Mouse (Mus musculus) erythroid progenitor cell, adult 5-6 weeks (primary cell): ENCODE results near the gene Zcwpw1. TPM values are rescaled to one million over a fixed set of nuclear protein-coding genes. Genes with fewer than 3 reads are reported as not detected.

ENCODE experiments used
- ATAC-seq: replicated peaks from 2 replicates; pipeline ENCODE4 v1.8.0; 2016; ENCODE audit warnings: moderate number of reproducible peaks, mild to moderate bottlenecking, moderate TSS enrichment, inconsistent platforms; ENCODE audit not compliant: poor library complexity, low FRiP score, severe bottlenecking
- total RNA-seq, 2 experiments: library from RNA; stranded (forward) in 1 of 2; stranded (reverse) in 1 of 2; fragments of 150-400 nt in 1 of 2; fragments of 186-747, 209-891 nt in 1 of 2; gene quantifications; 2 replicates each; pipeline versions ENCODE4 v1.2.3 to v1.2.4; 2015 to 2017; ENCODE audit warnings: low replicate concordance in 2 of 2

The Zcwpw1 gene
- total RNA-seq, 2 experiments from 2014 or later, result 15.5 to 18.1 TPM

DNA sequence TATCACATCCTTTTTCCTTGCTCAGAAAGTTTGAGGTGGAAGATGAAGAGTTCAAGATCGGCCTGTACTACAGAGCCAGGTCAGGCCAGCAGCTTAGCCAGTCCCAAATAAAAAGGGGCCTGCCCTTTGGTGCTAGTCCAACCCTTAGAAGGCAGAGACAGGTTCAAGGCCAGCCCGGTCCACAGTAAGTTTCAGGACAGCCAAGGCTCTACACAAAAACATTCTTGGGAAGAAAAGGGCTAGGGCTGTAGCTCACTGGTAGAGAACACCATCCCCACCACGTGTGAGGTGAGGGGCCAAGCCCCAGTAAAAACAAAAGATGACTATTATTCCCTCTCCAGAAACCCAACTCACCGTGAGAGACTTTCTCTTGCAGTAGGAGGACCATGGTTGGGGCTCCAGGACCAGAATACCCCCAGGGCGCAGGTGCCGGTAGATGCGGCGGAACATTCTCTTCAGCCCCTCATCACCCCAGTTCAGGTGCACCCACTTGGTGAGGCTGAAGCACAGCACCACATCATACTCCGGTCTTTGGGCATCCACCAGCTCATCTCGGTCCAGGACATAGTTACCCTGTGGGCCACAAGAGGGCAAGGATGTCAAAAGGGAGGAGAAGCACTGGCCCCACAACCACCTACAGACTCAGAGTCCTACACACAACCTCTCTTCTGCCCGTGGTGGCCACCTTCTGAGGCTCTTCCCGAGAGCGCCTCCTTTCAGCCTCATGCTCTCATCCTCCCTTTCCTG is 4.6 kb upstream of the Zcwpw1 start:
- ATAC-seq, result no peak

DNA sequence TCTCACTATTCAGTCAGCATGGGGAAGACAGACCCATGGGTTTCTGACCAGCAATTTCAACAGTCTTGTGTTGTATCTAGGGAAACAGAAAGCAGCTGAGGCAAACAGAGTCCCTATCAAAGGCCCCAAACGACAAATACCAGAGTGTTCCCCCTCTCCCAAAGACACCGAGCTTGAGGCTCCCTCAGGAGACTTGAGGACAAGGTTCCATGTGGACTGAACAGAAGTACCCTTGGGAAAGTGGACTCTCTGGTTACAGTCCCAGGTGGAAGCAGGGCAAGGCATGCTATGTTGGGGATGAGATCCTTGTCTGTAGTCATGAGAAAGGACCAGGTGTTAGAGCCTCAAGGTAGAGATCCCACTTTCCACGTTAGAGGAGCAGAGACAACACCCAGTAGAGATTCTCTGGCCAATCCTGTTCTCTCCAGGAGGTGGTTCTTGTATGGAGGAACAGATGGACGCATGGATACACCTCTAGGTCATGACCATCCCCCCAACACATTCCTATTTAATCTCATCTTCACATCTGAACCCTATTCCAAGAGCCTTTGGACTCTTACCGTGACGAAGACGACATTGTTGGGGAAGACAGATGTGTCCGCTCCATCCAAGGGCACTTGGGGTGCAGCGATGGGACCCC is 3.6 kb upstream of the Zcwpw1 start:
- no peak for ATAC-seq

DNA sequence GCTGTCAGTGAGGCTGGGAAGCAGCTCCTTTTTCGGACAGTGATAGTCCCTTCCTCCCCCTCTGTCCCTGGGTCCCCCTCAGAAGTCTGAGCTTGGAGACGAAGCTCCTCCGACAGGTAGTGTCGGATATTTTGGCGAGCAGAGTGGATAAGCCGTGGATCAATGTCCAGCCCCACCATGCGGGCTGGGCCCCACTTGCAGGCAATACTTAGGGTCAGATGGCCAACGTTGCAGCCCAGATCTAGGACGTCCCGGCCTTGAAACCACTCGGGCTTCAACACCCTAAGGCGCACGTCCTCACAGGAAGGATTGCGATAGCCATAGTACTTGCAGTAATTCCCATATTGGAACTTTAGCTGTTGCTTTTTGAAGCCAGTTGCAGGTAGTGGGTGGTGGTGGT is 3.1 kb upstream of the Zcwpw1 start:
- ATAC-seq, result no peak

DNA sequence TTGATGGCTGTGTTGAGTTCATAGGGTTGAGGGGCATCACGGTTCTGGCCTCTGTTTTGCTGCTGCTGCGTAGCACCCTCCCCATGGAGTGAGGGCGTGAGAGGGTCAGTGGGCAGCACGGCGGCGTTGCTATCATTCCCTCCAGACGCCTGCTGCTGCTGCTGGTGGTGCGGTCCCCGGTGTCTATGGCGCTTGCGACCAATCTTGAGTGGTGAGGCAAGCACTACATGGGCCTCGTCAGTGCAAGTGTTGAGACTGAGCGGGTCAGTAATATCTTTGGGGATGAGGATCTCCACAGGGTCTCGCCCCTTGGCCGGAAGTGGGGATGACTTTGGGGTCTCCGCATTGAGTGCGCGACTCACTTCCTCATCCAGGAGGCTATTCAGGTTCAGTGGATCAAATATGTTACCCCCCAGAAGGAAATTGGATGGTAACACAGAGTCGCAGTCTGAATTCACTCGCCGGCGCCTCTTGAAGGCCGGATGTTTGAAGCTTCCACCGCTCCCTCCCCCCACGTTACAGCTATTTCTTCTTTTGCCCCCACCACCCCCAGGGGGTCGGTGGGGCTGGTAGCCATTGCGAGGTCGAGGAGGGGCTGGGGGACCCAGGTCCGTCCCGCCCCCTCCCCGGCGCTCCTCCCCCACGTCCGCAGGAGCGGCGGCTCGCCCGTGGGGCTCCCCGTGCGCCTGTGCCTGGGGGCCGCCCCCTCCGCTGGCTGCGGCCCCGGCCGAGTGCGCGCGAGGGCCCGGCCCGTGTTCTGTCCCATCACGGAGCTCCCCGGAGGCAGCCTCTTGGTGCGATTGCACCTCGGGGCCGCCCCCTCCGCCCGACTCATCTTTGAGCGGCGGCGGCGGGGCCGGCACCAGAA is 2.2 kb upstream of the Zcwpw1 start:
- ATAC-seq, result peak; percentile 4; the same call in 1 of the 2 replicates

DNA sequence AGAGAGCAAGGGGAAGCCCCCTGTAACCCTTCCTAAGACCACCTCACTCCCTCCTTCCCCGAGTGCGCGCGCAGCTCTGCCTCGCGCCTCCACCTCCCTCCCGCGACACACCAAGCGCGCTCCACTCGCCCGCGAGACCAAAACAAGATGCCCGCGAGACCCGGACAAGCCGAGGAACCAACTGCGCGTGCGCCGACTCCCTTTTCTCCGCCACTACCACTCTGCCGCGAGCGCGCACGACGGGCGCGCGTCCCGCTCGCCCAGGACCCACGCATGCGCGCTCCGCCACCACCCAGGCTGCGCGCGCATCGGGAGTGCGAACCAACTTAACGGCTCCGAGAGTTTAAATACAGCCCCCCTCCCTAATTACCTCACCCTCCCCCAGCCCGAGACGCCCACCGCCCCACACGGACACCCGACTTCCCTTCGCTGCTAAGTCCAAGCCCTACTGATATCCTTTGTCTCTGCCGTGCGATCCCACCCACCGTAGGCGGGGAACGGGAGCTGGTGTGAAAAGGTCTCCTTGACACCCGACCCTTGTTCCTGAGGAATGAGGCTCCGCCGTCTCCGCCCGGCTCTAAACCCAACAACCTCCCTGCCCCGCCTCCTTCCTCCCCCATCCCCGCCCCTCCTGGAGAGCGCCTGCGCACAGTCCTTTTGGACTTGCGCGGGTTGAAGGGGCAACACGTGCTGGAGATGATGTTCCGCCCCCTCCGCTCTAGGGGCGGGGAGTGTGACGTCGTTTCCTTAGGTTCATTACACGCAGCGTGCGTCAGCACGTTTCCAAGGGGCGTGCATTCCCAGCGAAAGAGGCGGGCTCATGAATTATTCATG is 1.3 kb upstream of the Zcwpw1 start:
- peak; percentile 76 for ATAC-seq

DNA sequence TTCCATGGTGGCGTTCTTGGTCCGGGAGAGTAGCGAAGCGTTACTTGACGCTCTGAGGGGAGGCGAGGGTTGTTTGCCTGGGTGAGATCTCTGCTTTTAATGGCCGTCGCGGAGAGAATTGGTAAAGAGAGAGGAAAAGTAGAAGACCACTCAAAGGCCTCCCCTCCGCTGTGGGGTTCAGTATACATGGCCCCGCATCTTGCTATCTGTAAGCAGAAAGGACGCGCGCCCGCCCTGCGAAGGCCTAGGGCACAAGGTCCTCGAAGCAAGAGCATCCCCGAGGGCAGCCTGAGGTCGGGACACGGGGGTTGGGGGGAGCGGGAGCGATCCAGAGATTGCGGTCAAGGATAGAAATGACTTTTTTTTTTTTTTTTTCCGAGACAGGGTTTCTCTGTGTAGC is 573 bp downstream of the Zcwpw1 start:
- no peak for ATAC-seq

DNA sequence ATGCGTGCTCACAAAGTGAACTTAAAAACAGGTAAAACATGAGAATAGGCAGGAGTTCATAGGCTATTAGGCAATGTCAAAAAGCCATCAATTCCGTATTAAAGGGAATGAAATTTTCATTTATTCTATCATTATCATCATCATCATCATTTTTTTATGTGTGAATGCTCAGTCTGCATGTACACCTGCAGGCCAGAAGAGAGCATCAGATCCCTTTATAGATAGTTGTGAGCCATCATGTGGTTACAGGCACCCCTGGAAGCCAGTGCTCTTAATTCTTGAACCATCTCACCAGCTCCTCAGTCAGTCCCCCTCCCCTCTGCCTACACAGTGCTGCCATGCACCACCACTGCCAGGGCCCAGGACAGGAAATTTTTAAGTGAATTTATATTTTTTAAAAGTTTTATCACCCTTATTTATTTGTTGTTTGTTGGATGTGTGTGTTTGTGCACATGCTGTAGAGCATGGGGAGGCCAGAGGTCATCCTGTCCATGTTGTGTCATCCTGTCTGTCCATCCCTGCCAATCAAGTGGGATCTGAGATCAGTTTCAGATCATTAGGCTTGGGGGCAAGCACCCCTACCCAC is 1.4 kb downstream of the Zcwpw1 start:
- ATAC-seq, result no peak

DNA sequence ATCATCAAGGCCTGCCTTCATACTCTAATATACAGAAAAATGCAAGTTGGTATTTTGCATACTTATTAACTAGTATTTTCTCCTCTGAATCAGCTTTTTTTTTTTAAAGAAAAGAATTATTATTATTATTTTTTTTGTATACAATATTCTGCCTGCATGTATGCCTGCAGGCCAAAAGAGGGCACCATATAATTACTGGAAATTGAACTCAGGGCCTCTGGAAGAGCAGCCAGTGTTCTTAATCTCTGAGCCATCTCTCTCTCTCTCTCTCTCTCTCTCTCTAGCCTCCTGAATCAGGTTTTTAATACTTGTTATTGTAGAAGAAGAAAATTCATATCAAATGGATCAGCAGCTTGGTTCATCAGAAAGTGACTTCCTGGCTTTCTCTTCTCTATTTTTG is 4.0 kb downstream of the Zcwpw1 start:
- no peak for ATAC-seq

DNA sequence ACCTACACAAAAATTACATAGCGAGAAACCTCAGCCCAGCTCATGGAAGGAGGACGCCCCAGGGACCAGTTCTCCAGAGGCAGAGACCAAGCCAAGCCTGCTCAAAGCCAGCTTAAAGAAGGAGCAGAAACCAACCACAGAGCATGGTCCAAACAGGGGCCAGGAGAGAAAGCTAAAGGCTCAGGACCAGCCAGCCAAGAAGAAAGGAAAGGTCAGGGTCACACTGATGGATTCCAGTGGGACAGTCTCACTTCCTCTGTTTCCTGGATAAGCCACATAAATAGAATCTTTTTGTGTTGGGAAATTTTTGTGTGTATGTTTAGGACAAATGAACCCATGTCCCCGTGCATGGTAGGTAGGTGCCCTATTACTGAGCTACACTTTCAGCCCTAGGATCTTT is 9.0 kb downstream of the Zcwpw1 start:
- ATAC-seq, result no peak

DNA sequence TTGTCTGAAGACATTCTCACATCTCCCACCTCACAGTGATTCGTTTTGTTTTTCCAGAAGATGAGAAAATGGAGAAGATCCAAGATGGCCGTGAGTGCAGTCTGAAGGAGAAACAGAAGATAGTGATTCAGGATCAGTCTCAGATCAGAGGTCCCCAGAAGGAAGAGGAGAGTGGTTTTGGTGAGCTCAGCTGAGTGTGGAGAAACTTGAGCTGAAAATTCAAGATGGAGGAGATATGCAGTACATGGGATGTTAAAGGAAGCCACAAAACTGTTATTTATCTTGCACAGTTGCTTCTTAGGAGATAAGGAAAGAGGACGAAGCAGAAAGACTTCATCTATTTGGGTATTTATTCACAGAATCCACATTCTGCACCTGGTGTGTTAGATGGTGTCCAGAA is 13.3 kb downstream of the Zcwpw1 start:
- no peak for ATAC-seq

DNA sequence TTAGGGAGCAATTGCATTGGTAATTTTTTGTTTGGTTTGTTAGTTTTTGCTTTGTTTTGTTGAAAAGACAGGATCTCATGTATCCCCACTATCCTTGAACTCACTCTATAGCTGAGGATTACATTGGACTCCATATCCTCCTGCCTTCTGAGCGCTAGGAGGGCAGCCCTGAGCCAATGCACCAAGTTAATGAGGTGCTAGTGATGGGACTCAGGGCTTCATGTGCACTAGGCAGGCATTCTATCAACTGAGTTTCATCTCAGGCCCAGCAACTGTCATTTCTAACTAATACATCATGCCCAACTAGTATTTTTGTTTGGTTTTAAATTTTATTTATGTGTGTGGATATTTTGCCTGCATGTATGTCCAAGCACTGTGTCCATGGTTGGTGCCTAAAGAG is 18.6 kb downstream of the Zcwpw1 start:
- ATAC-seq, result no peak

DNA sequence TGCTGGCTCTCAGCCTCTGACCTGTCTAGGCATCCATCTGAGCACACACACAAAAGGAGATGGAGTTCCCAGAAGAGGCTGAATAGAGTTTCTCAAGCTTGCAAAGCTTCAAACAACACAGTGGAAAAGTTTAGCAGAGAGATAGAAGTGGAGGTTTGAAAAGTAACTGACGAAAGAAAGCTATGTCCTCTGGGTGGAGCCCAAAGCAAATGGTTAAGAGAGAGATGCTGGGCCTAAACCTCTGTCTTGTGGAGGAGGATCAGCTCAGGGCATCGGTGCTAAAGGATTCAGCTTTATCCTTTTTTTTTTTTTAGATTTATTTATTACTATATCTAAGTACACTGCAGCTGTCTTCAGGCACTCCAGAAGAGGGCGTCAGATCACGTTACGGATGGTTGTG is 20.7 kb downstream of the Zcwpw1 start:
- no peak for ATAC-seq

DNA sequence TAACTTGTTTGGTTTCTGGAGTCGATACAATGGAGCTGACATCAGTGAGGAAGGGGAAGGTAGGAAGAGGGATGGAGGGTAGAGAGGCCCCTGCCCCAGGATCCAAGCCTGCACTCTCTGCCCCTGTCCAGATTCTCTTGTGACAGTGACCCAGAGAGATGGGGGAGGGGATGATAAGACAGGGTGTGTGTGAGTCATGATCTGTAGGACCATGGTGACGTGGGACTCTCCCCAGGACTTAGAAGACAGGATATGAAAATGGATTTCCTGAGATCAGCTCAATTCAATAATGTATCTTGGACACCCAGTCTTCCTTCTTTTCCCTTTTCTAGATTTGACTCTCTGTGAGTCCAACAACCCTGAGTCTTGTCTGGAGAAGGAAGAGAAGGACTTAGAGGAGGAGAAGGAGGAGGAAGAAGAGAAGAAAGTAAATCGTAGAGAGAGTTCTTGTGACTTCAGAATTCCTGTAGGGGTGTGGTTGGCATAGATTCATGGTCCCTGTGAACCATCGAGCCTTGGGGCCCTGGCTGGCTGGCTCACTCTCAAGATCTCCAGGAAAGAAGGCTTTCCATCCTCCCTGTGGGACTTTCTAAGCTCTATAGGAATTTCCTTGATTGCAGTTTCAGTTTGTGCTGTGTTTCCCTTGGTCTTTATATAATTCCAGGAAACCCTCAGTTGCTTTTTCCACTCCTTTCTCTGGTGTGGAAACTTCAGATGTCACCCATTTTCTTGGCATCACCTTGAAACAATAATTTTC is 30.0 kb downstream of the Zcwpw1 start:
- no peak for ATAC-seq

DNA sequence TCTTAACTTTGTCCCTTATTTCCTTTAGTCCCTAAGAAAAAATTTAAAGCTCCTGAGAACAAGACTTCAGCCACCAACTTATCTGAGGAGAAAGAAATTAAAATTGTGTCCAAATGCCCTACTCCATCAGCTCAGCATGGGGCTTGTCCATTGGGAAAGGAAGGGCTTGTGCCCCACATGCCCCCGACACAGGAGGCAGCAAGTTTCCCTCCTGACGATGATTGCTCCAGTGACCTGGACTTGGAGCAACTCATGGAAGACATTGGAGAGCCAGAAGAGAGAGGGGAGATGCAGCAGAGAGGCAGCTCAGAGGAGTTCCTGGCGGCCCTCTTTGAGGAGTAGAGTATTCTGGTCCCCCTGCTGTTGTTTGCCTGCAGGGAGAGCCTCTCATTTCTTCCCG is 34.5 kb downstream of the Zcwpw1 start:
- no peak for ATAC-seq

DNA sequence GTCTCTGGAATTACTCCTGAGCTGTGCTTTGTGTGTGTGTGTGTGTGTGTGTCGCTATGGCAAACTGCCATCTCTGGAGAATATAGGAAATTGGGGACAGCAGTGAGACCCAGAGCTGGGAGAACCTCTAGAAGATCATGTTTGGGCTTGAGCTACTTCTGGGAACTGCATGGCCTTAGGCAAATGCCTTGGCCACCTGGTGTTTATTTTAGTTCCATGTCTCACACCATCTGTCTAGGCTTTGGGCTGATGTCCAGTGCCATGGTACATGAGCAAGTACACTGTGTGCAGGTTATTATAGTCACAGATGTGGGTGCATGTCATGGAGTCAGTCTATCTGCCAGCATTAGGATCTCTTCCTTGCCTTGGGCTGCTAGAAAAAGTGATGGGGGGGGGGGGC is 35.0 kb downstream of the Zcwpw1 start:
- ATAC-seq, result no peak

DNA sequence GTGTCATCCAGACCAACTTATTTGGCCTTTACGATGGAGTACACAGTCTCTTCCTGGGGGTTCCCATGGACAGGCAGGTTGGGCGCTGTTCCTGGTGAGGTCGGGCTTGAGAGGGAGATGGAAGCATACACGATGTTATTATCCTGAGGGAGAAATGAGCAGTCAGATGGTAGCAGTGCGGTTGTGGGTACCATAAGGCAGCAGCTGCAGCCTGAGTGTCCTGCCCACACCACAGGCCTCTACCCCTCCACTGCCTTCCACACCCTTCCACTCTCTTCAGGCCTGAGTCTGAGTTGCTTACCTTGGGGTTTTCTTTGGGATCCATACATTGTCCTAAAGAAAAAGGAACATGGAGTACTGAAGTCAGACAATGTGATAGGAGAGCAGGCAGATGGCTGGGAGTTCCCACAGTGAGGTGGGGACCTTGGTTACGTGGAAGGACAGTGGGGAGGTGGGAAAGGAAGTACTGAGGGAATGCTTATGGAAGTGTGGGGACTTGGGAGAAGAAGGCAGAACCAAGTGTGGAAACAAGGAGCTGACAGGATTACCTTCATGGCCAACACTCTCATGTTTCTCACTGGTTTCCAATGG is 36.0 kb downstream of the Zcwpw1 start:
- ATAC-seq, result no peak

DNA sequence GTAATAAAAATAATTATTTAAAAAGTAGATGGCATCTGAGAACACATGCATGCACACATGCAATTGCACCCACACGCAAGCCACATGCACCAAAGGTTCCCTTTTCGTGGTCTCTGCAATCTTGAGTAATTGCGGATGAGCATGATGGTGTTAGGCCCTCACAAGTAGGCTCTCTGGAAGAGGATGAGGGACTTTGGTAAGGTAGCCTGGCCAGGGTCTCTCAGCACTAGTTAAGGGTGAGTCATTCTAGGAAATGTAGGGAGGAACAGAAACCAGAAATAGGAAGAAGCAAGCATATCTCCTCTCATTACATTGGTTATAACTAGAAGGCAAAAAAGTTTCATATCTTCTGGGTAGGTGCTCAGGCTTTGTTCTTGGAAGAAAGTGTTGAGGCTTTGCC is 37.4 kb downstream of the Zcwpw1 start:
- no peak for ATAC-seq

DNA sequence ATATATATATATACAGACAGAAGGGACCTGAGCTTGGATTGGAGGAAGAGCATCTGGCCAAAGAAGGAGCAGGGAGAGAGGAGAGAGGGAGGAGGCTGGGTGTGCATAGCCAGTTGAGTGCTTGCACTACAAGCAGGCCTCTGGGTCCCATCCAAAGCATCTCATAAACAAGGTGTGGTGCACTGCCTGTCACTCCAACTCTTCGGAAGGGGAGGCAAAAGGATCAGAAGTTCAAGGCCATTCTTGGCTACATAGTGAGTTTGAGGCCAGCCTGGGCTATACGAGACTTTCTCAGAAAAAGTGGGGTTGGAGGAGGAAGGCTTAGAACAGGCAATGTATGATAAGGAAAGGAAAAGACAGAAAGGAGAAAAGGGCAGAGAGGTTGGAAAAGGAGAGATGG is 38.4 kb downstream of the Zcwpw1 start:
- ATAC-seq, result no peak

DNA sequence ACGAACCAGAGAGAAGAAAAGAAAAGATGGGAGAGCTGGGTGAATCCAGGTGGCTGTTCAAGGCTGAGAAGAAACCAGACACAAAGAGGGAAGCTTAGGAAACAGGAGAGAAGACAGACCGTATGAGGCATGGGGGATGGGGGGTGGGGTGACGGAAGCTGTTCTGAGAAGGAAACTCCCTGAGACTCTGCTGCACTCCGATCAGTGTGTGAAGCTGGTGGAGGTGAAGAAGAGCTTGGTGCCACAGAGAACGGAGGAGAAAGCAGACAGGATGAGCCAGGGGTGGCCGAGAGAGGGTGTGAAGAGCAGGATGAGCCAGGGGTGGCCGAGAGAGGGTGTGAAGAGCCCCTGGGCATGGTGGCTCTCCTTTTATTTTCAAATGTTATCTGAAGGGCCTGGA is 38.8 kb downstream of the Zcwpw1 start:
- ATAC-seq, result no peak
